16 mouse cellular contexts compared by ENCODE assay signal in genomic region chr16:26610508-26610907, GRCm38 (mm10).
"Had no signal": no experiment of that assay in that cellular context is flagged by ENCODE, and none has a peak within 500 bp of the region (broad histone marks: within the 10 kb centered on the region; RNA-seq: fewer than 3 reads in every experiment).

No protein-coding gene starts in this region.

- H3K36me3 ChIP-seq: liver, embryonic 13.5 days; liver, embryonic 15.5 days; lung, embryonic 15.5 days; neural tube, embryonic 12.5 days had no signal

- DNase-seq: liver, embryonic 13.5 days; liver, postnatal 0 days; lung, adult 2 months; lung, postnatal 14 days; lung, postnatal 36 days; right cerebral cortex, postnatal 14 days; thymus, adult 18-20 months; thymus, postnatal 14 days; thymus, postnatal 36 days had no signal

- ATAC-seq: liver, postnatal 0 days; lung, postnatal 0 days; midbrain, embryonic 16.5 days had no signal

- H3K27me3 ChIP-seq: liver, embryonic 13.5 days; liver, embryonic 15.5 days; lung, embryonic 15.5 days; megakaryocyte, embryonic 14.5 days; neural tube, embryonic 12.5 days had no signal

- H3K27ac ChIP-seq: liver, embryonic 13.5 days; liver, embryonic 15.5 days; lung, embryonic 15.5 days; macrophage; neural tube, embryonic 12.5 days had no signal

- H3K9me3 ChIP-seq: liver, embryonic 13.5 days; liver, embryonic 15.5 days; lung, embryonic 15.5 days; neural tube, embryonic 12.5 days had no signal

- H3K4me3 ChIP-seq: liver, embryonic 13.5 days; liver, embryonic 15.5 days; lung, embryonic 15.5 days; megakaryocyte, embryonic 14.5 days; neural tube, embryonic 12.5 days had no signal

- H3K4me2 ChIP-seq: liver, embryonic 13.5 days; liver, embryonic 15.5 days; lung, embryonic 15.5 days; neural tube, embryonic 12.5 days had no signal

- H3K9ac ChIP-seq: liver, embryonic 13.5 days; liver, embryonic 15.5 days; liver, postnatal 0 days; lung, embryonic 15.5 days; neural tube, embryonic 12.5 days had no signal

- H3K4me1 ChIP-seq: liver, embryonic 13.5 days; liver, embryonic 15.5 days; lung, embryonic 15.5 days; megakaryocyte, embryonic 14.5 days; neural tube, embryonic 12.5 days had no signal
